Mouse (Mus musculus) CD4-positive helper T cell, adult 2 months (primary cell): ENCODE measurements around the gene BC048562.

Experiments used
- DNase-seq: peaks from one replicate; pipeline ENCODE4 v3.0.0-alpha.2; 2012; ENCODE audit warnings: low read depth, missing footprints, low spot score

The BC048562 gene

DNA sequence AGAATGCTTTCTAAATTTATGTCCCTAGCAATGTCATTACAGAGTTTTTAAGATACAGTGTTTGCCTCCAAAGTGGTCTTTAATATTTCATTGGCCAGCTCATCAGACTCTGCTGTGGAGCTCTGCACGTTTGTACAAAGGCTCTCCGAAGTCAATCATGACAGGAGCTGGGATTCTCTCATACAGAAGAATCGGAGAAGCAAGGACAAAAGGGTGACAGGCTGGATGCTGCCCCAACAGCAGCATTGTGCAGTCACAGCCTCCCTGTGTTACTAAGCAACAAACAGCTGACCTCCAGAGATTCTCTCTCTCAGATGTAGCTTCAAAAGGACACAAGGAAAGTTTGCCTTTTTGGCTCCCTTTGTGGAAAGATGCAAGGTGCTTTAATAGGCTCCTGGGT, at the start of gene BC048562:
BC048562 (plus strand) TSS at position 301 of the 400 bp plus-strand sequence.
- no peak for DNase-seq

DNA sequence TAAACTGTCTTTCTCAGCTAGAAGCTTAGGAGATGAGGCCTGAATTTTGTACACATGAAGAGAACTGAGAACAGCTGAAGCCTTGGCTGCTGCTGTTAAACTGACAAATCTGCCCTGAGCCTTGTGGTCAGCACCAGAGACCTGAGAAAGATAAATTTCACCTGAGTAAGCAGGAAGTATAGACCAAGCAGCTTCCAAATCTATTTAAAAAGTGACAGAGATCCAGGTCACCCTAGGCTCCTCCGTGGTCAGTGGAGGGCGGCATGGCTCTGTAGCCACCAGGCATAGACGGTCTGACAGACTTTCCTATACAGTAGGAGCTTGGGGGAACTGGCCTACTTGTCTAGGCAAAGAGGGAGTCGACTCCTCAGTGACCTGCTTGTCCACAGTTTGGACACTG, 49.5 kb upstream of the BC048562 start:
- no peak for DNase-seq

DNA sequence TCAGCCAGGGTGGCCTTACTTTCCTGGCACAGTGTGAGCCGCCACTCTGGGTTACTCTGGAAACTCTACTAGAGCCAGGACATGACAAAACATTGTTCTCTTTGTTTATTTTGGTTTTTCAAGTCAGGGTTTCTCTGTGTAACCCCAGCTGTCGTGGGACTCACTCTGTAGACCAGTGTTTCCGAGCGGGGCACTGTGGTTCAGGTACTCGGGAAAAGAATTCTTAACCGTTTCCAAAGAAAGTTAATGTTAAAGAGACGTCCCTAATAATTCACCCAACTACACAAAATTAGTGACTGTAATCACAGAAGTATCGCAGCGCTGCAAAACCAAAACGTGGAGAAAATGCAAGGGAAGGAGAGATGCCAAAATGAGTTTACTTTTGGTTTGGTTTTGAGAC, 47.7 kb upstream of the BC048562 start:
- DNase-seq: no peak

DNA sequence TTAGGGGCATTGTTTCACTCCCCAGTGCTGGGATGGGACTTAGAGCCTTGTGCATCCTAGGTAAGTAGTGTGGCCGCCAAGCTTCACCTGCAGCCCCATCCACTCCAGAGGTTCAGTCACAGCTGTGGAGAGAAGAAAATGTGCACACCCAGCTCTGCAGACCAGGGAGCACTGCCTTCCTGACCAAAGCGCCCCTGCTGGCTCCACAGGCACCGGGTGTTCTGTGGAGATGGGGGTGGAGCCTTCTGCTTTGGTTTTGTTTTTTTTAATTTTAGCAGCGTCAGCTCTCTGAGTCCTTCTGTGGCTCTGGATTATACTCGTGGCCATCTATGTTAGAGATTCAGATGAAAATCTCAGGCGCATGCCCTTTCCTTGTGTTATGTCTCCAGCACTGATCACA, 47.1 kb upstream of the BC048562 start:
- no peak for DNase-seq

DNA sequence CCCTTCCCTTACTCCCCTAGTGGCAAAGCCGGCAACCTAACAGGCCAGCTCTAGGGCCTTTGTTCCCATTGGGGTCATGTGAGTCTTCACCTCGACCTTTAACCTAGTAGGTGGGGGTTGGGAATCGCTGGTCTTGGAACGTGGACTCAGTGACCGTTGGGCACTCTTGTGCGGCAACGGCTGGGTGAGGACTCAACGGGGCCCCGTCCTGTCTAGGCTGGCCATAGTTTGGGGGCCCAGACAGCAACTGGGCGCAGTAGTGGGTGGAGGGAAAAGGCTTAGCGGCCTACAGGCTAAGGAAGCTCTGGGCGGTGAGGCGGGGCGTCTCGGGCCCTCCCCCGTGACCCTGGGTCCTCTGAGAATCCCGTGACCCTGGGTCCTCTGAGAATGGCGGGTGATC, 43.6 kb upstream of the BC048562 start, which contains the start of gene 1700102P08Rik:
1700102P08Rik (plus strand) TSS at position 130 of the 400 bp plus-strand sequence.
- DNase-seq: no peak

DNA sequence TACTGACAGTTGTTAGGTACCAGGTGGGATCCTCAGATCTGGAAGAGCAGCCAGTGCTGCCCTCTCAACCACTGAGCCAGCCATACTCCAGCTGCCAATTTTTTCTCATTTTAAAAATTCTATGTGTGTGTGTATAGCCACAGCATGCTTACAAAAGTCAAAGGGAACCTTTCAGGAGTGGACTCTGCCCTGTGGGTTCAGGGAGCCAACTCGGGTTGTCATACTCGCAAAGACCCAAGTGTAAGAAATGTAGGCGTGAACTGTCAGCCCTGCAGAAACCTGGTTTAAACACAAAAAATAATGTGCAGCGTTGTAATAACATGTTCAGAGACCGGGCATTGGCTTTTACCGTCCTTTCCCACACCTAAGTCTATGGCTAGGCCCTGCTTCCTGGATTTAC, 42.1 kb upstream of the BC048562 start:
- DNase-seq: no peak

DNA sequence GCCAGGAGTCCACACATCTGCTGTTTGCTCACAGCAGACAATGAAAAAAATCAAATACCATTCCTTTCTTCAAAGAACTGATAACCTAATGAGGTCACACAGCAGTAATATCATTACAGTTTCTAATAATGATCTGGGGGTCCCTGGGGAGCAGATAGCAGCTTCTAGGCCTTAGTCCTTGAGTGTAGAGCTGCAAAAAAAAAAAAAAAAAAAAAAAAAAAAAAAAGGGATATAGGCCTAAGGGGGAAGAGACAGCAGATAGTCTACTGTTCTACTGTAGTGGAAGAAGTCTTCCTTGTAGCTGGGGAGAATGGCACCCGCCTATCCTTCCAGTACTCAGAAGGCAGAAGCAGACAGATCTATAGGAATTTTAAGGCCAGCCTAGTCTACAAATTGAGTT, 40.9 kb upstream of the BC048562 start:
- no peak for DNase-seq

DNA sequence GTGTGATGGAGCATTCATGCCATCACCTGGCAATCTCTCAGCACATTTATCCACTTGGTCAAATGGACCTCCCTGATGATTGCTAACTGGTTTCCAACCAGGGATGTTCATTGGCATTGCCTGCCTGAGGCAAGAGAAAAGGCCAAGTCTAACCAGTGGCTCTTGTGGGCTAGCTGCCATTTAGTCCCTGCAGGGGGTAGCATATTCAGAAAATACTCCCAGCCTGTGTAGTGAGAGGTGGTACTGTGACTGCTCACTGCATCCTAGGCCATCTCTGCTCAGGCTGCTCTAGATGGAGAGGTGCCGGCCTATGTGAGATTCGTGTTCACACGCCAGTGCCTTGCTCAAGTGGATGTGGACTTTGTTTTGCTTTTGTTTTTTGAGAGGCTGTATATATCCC, 38.0 kb upstream of the BC048562 start:
- no peak for DNase-seq

DNA sequence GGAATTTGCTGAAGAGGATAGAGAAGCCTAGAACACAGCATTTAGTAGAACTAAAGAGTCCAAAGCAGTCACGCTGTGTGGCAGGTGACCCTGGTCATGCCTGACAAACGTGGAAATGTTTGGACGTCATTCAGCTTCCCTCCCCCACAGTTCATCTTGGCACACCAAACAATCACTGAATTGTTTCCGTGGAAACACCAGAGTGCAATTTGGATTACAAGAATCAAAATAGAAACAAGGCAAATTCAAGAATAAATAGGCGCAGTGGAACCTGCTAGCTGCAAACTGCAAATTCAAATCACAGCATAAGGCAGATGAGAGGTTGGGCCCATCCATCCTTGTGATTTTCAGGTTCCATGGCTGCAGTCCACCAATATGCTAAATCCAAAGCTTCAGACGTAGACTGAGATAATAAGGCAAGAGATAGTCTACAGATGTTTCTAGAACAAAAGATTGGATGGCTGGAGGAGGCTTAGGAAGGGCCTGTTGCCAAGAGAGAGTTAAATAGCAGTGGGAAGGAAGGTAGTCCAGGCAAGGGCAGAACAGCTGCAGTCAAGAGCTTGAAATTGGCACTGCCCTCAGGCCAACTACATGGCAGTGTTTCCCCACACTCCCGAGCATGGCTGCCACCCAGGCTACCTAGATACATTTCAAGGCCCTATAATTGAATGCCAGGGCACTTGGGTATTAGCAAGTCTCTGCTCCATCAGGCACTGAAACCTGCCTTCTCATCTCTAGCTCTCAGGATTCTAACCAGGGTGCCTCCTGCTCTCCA, 34.9 kb upstream of the BC048562 start:
- DNase-seq: no peak

DNA sequence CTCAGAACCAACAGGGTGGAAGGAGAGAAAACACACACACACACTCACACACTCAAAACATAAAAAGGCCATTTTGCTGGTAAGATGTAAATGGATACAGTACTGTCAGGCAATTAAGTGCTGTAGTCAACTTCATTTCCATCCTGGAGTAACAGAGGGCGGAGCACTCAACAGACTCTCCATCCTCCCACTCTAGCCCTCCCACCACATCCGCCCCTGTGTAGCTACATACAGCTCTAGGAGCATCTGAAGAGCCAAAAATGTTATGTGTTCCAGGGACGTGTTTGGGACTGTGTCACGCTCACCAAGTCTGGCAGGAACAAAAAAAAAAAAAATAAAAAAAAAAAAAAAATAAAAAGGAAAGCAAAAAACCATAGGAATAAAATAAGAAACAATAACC, 33.2 kb upstream of the BC048562 start:
- DNase-seq: no peak

DNA sequence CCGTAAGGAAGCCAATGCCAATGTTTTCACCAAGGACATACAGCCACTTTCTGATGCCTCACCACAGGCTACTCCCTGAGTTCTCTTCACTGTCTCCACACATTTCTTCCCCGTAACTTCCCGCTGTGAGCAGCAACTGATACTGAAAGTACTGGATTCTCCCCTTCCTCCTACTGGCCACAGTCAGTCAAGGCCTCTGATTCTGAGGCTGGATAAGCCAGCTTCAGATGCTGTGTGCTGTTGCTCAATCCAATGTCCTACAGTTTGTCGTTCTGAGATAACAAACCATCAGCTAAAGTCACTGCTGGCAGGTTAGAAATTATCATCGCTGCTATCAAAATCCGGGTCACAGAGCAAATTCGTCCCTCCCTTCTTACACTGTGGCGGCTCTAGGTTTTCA, 31.8 kb upstream of the BC048562 start:
- no peak for DNase-seq

DNA sequence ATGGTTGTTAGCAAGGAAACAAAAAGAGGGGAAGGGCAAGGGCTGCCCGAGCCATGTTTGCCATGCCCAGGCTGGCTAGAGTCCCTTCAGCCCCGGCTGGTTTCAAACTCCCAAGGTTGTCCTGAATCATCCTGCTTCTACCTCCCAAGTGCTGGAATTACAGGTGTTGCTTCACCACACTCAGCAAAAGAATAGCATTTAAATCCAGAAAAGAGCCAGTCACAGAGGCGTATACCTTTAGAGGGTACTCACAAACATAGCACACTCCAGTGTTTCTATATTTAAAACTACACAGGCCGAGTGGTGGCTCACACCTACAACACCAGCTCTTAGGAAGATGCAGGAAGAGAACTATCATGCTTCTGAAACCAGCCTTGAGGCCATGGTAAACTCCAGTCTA, 26.7 kb upstream of the BC048562 start:
- no peak for DNase-seq

DNA sequence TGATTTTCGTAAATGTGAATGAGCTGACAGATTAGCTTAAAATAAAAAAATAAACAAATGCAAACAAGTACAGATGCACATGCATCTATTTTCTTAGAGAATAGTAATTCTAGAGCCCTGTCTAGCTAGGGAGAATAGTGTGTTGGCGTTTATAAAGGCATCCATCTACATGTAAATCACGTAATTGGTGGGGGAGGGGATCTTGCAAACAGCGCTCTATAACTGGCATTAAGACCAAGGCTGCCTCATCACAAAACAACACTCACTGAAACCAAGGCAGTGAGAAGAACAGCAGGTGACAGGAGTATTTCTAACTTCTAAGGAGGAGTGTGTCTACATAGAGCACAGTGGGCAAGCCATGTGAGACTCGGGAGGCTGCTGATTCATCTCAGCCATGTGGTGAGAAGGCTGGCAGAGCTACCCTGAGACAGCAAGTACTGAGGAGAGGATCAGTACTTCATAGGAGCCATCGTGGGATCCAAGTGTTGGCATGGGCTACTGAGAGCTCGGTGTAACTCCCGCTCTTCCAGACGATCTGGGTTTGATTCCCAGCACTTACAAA, 24.8 kb upstream of the BC048562 start:
- no peak for DNase-seq

DNA sequence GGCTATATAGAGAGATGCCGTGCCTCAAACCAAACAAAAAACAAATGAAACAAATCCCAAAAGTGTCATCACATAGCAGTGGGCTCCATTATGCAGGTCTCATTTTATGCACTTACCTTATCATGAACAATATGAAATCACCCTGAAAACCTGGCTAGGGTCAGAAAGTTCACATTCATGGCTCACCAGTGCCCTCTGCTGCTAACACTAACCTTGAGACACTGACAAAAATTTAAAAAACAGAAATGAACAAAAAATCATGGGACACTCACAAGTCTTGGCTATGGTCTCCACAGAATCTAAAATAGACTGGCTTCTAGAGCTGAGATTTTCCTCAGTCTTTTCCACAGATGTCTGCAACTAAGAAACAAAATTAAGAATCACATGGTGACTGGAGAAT, 24.1 kb upstream of the BC048562 start:
- no peak for DNase-seq

DNA sequence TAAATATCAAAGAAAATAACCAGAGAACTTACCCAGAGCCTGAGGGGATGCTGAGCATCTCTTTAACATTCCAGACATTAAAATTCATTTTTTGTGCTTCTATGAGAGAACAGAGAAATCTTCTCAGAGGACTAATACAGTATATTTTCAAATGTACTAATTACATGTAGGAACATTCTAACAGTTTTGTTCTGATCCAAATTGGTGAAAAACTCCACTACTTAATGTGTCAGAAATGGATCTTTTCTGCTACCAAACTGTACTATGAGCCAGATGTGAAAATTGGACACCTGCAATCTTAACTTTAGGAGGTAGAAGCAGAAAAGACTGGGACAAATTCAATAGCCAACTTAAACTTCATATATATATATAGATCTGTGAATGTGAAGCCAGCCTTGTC, 7.9 kb upstream of the BC048562 start, which contains the start of gene Ccdc36:
Ccdc36 (minus strand) TSS at position 101 of the 400 bp plus-strand sequence.
- DNase-seq: no peak

DNA sequence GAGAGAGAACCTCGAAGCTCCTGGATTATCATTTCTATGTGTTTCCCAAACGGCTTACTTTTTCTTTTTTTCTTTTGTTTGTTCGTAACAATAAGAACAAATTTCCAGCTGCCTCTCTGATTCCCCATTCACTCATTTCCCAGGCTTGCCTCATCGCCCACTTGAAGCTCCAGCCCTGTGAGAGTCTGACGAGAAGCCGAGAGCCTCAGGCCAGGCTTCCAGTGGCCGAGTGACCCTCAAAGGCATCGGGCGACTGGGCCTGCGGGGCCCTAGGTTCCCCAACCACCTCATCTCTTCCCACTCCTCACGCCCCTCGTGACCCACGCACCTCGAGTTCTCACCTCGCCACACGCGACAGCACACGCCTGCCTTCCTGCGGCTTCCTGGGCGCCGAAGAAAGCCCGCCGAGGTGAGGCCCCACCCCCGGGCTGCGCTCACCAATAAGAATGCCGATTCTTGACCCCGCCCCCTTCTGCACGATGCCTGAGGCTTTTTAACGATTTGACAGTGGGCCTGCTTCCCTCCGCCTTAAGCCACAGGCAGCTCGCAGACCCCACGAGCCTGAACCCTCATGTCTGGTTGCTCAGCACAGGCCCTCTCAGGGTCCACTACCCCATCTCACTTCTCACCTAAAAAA, 4.7 kb upstream of the BC048562 start:
- no peak for DNase-seq

DNA sequence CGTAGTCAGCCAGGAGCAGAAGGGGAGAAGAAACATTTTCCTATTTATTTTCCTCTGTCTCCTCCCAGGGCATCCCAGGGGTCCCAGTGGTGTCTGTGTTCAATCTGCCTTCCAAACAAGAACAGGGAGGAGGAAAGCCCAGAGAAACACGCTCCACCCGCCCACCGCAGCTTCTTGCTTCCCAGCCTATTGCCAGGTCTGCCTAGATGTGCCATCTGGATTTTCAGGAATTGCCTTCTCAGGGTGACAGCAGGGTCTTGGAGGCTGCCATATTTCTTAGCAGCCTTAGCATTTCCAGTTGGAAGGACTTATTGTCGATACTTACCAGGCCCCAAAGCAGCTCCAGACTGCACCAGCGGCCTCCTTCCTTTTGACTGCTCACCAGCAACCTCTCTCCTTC, 2.9 kb downstream of the BC048562 start:
- DNase-seq: no peak

DNA sequence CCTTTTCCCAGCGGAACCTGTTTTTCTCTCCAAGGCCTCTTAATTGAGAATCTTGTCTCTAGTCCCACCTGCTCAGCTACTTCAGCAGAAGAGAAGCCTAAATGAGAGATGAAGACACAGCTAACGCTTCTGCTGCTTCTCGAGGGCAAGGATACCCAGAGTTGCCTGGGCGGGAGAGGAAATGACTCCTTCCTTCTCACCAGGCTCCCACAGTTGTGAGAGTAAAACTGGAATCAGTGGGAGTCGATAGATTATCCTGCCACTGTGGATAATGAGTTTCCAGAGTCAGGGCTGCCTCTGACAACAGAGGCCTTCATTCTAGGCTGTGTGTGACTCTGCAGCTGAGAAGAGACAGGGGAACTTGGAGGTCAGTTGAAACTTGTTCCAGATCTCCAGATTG, 4.2 kb downstream of the BC048562 start:
- DNase-seq: no peak

DNA sequence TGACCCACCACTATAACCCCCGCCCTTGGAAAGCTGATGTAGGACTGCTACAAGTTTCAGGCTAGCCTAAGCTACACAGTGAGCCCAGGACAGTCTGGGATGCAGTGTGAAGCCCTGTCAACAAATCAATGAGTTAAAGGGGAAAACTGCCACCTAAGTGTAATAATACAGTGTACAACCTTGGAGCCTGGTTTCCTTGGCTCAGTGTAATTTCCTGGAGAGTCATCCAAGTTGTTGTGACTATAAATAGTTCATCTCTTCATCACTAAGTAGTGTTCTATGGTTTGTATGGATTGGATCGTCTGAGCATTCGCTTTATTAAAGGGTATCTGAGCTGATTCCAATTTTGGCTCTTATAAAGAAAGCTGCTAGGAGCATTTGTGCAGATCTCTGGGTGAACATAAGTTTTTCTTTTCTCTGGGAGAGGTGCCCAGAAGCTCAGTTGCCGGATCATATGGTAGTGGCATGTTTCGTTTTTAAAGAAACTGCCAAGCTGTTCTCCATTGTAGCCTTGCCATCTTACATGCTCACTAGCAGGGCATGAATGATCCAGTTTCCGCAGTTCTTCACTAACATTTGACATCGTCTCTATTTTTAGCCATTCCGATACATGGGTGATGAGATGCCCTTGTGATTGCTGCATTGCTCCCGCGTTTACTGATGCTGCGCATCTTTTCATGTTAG, 5.1 kb downstream of the BC048562 start:
- DNase-seq: no peak

DNA sequence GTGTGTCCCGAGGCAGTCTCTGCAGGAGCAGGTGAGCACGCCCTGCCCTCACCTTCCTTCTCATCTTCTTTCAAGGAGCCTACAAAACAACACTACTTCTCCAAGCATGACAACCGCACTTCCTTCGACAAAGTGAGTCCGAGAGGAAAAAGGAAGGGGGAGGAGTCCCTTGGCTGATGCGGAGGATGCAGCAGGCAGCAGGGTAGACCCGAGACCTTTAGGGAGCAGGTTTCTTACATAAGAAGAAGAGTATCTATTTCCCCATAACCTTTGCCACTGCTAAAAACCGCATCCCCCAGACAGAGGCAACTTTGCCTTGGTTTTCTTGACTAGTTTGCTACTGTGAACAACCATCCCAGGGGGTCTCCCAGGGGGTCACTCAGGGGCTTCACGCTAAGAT, 8.8 kb downstream of the BC048562 start:
- no peak for DNase-seq

DNA sequence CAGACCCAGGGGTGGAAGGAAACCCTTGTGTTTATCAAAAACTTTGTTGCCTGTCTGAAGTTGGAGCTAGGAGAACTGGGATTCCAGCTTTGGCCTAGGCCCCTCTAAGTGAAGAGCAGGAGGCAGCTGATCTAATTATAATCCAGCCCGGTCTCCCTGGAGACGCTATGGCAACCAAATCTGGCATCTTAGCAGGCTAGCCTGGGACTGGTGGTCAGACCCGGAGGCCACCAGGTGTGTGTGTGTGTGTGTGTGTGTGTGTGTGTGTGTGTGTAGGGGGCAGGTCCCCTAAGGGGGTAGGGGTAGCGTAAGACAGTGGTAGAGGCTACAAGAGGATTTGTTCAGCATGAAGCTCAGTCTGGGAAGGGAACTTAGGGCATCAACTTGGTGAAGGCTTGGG, 13.6 kb downstream of the BC048562 start:
- no peak for DNase-seq
